Mouse (Mus musculus) stomach, postnatal 0 days (tissue): ENCODE measurements at regions not wholly inside any gene's neighbourhood (a gene's known extent, or its start where the extent isn't known, plus 50 kb on each side); places are given as distances from the start of the nearest gene placed in this dataset.

ENCODE experiments used
- CTCF ChIP-seq: IDR thresholded peaks from 2 replicates; pipeline ENCODE4 v1.5.1; 2016; ENCODE audit warnings: antibody characterized with exemption, low read depth, mild to moderate bottlenecking, moderate library complexity
- EP300 ChIP-seq: optimal IDR thresholded peaks from 2 replicates; pipeline ENCODE3; 2016; ENCODE audit warnings: antibody characterized with exemption

GRCm38 (mm10) chr1:141440234-141440633 is 1194.3 kb downstream of the Kcnt2 start:
- no peak for TF ChIP-seq CTCF
- TF ChIP-seq EP300, result no peak
